Mouse (Mus musculus) gastrocnemius, postnatal 25 days (tissue): ENCODE results near the gene Rdh19. TPM values are rescaled to one million over a fixed set of nuclear protein-coding genes. Genes with fewer than 3 reads are reported as not detected.
"Not testable (repeated sequence)": the region's sequence is repeated elsewhere in the genome, so short reads cannot be mapped to it uniquely, and the experiment has no call there.

Experiments
- DNase-seq: peaks from one replicate; pipeline ENCODE4 v3.0.0; 2022
- long read RNA-seq, 2 experiments: library from polyadenylated mRNA; stranded (forward); transcript quantifications; one replicate each; pipeline ENCODE4 v2.0.0; 2021
- total RNA-seq, 2 experiments: library from RNA; stranded (reverse); gene quantifications; 1 replicate in 1 of 2; 2 replicates in 1 of 2; pipeline ENCODE4 v1.2.3; 2021

Rdh19 gene
- not detected for total RNA-seq
- long read RNA-seq, experiment 1, result 0 reads
- long read RNA-seq, experiment 2, result 0 reads

GRCm38 (mm10) chr10:127849628-127850027 lies at the start of gene Rdh19:
Gene Rdh19 (plus strand): TSS chr10:127849928.
- DNase-seq, result no peak

GRCm38 (mm10) chr10:127800891-127801290 lies 48.8 kb upstream of the Rdh19 start, which contains the start of gene Rdh16:
Gene Rdh16 (plus strand): TSS chr10:127801152.
- no peak for DNase-seq

GRCm38 (mm10) chr10:127801612-127802011 lies 48.1 kb upstream of the Rdh19 start:
- DNase-seq, result no peak

- no peak for DNase-seq
Observed at GRCm38 (mm10) chr10:127802236-127802635, 47.5 kb upstream of the Rdh19 start.

- no peak for DNase-seq
Observed at GRCm38 (mm10) chr10:127804416-127804815, 45.3 kb upstream of the Rdh19 start.

- no peak for DNase-seq
Observed at GRCm38 (mm10) chr10:127815888-127816287, 33.8 kb upstream of the Rdh19 start.

- DNase-seq, result not testable (repeated sequence)
Observed at GRCm38 (mm10) chr10:127817268-127817910, 32.3 kb upstream of the Rdh19 start.

- not testable (repeated sequence) for DNase-seq
Observed at GRCm38 (mm10) chr10:127821806-127822205, 27.9 kb upstream of the Rdh19 start.

- DNase-seq, result no peak
Observed at GRCm38 (mm10) chr10:127825386-127825785, 24.3 kb upstream of the Rdh19 start.

- no peak for DNase-seq
Observed at GRCm38 (mm10) chr10:127829121-127829520, 20.6 kb upstream of the Rdh19 start.

GRCm38 (mm10) chr10:127834186-127834585 lies 15.5 kb upstream of the Rdh19 start:
- DNase-seq, result not testable (repeated sequence)

- no peak for DNase-seq
Observed at GRCm38 (mm10) chr10:127835292-127835691, 14.4 kb upstream of the Rdh19 start.

GRCm38 (mm10) chr10:127837793-127838192 lies 11.9 kb upstream of the Rdh19 start:
- DNase-seq, result not testable (repeated sequence)

- no peak for DNase-seq
Observed at GRCm38 (mm10) chr10:127838539-127838938, 11.2 kb upstream of the Rdh19 start.

GRCm38 (mm10) chr10:127840776-127841175 lies 9.0 kb upstream of the Rdh19 start:
- DNase-seq, result no peak

- DNase-seq, result not testable (repeated sequence)
Observed at GRCm38 (mm10) chr10:127845945-127846344, 3.8 kb upstream of the Rdh19 start.

- DNase-seq, result no peak
Observed at GRCm38 (mm10) chr10:127848089-127848488, 1.6 kb upstream of the Rdh19 start.

GRCm38 (mm10) chr10:127856376-127856775 lies 6.6 kb downstream of the Rdh19 start:
- no peak for DNase-seq

GRCm38 (mm10) chr10:127864931-127865330 lies 15.2 kb downstream of the Rdh19 start:
- no peak for DNase-seq

GRCm38 (mm10) chr10:127866232-127866631 lies 16.5 kb downstream of the Rdh19 start, which contains the start of gene Rdh16f2:
Gene Rdh16f2 (plus strand): TSS chr10:127866474.
- no peak for DNase-seq

GRCm38 (mm10) chr10:127872484-127872883 lies 22.8 kb downstream of the Rdh19 start:
- DNase-seq, result no peak

- no peak for DNase-seq
Observed at GRCm38 (mm10) chr10:127877681-127878080, 28.0 kb downstream of the Rdh19 start.

GRCm38 (mm10) chr10:127878262-127879057 lies 28.7 kb downstream of the Rdh19 start:
- DNase-seq, result no peak
